Mouse (Mus musculus): ENCODE measurements at regions not wholly inside any gene's neighbourhood (a gene's known extent, or its start where the extent isn't known, plus 50 kb on each side); places are given as distances from the start of the nearest gene placed in this dataset.

DNA sequence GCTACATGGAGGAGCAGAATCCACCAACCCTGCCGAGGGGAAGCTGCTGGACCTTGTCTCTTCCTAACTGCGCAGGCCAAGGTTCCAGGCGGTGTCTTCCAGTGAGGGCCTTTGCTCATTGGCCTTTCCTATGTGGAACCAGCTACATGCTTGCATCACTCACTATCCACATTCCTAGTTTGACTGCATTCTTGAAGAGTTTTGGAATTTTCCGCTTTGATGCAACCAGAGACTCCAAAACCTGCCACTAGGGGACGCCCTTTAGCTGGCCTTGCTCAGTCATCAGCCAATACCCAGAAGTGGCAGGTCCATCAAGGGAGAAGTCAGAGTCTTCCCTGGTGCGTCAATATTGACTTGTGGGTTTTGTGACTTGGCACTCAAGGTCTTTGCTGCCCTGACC lies 112.8 kb upstream of the Zfp706 start:
- H3K27ac ChIP-seq (ENCODE audit: low read depth, low read length) = no peak overlapping the region
- H3K9me3 ChIP-seq (ENCODE audit: low read length) = no peaks in the 10 kb centered on the region
- H3K9ac ChIP-seq (replicated peaks; ENCODE audit: low read length, poor library complexity, severe bottlenecking) = no peak overlapping the region
- WGBS = 27% methylated on average over 6 of the region's 6 CpGs
- H3K4me2 ChIP-seq (ENCODE audit: low read depth, low read length, poor library complexity, severe bottlenecking) = no peak overlapping the region
- peak; percentile 90 for TF ChIP-seq CTCF (IDR thresholded peaks at IDR 0.05)
- H3K36me3 ChIP-seq (ENCODE audit: insufficient read depth, low read length) = no peaks in the 10 kb centered on the region
- H3K4me1 ChIP-seq (ENCODE audit: insufficient read depth, low read length) = no peaks in the 10 kb centered on the region
- no peaks in the 10 kb centered on the region for H3K27me3 ChIP-seq (ENCODE audit: insufficient read depth, low read length)
- DNase-seq (ENCODE audit: low spot score) = peak; percentile 61
- no peak for ATAC-seq (ENCODE audit: low FRiP score)
- no peak overlapping the region for H3K4me3 ChIP-seq (ENCODE audit: low read depth, low read length)

DNA sequence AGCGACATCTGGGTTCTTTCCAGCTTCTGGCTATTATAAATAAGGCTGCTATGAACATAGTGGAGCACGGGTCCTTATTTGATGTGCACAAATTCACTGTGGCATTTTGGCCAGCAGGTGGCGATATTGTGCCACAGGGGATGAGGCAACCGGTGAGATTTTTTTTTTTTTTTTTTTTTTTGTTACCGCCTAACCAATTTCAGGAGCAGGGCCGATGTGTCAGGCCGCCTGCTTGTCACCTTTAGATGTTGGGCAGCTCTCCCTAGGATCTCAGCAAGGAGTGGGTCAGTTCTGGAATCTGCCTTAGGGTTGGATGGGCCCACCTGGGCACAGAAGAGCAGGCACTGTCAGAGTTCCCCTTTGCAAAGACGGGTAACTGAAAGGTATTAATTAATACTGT lies 106.5 kb upstream of the Zfp706 start:
- DNase-seq (ENCODE audit: low spot score) (peak; percentile 79), ATAC-seq (ENCODE audit: low FRiP score) (0 out of 2 replicates have a peak, but pooled peaks have one; percentile 31)
- no peaks in the 10 kb centered on the region for H3K36me3 ChIP-seq (ENCODE audit: insufficient read depth, low read length)
- no peak overlapping the region for H3K4me3 ChIP-seq (ENCODE audit: low read depth, low read length)
- H3K4me2 ChIP-seq (ENCODE audit: low read depth, low read length, poor library complexity, severe bottlenecking) = no peak overlapping the region
- no peaks in the 10 kb centered on the region for H3K4me1 ChIP-seq (ENCODE audit: insufficient read depth, low read length)
- H3K9ac ChIP-seq (replicated peaks; ENCODE audit: low read length, poor library complexity, severe bottlenecking) = no peak overlapping the region
- no peaks in the 10 kb centered on the region for H3K9me3 ChIP-seq (ENCODE audit: low read length)
- WGBS = 9% methylated on average over 8 of the region's 8 CpGs
- no peak overlapping the region for H3K27ac ChIP-seq (ENCODE audit: low read depth, low read length)
- H3K27me3 ChIP-seq (ENCODE audit: insufficient read depth, low read length) = no peaks in the 10 kb centered on the region
- TF ChIP-seq CTCF (IDR thresholded peaks at IDR 0.05) = peak; percentile 89

DNA sequence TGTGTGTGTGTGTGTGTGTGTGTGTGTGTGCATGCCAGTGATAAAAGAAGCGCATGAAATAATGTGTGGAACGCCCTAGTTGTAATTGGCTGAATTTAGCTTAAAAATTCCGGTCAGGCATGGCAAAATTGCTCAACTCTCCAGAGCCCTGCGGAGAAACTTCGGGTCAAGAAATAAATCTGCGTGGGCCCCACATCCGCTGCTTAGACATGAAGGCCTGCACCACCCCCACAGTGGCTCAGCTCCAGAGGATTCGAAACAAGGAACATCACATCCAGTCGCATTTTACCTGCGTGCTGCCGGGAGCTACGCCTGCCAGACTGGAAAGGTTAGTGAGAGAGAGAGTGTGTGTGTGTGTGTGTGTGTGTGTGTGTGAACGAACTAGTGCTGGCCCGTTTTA lies 102.9 kb upstream of the Zfp706 start:
- Histone ChIP-seq H3K36me3 (ENCODE audit: insufficient read depth, low read length) (no peaks in the 10 kb centered on the region), H3K27me3 (ENCODE audit: insufficient read depth, low read length) (no peaks in the 10 kb centered on the region), H3K9me3 (ENCODE audit: low read length) (no peaks in the 10 kb centered on the region), H3K4me3 (ENCODE audit: low read depth, low read length) (no peak overlapping the region), H3K27ac (ENCODE audit: low read depth, low read length) (no peak overlapping the region), H3K9ac (replicated peaks; ENCODE audit: low read length, poor library complexity, severe bottlenecking) (no peak overlapping the region), H3K4me2 (ENCODE audit: low read depth, low read length, poor library complexity, severe bottlenecking) (no peak overlapping the region), H3K4me1 (ENCODE audit: insufficient read depth, low read length) (no peaks in the 10 kb centered on the region)
- TF ChIP-seq CTCF (IDR thresholded peaks at IDR 0.05) = no peak
- no peak for ATAC-seq (ENCODE audit: low FRiP score)
- DNase-seq (ENCODE audit: low spot score) = no peak
- WGBS = 95% methylated on average over 14 of the region's 14 CpGs

DNA sequence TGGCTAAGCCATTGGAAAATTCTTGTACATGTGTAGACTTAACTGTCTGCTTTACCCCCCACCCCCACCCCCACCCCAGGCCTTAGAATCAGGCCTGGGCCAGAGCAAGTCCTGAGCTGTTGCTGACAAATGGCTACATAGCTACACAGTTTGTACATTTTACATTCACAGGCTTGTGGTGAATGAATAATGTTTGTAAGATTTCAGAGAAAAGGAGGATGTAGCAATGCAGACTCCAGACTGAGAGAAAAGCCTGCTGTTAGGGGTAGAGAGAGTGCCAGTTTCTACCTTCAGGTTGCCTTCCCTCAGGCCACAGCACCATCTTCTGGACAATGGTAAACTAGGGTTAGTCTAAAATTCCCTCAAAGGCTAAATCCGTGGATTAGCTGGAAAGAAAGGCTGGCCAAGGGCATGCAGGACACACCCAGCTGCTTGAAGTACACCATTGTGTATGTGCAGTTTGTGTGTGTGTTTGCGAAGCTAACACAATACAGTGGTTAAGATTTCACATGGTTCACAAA lies 94.5 kb upstream of the Zfp706 start:
- Histone ChIP-seq H3K9ac (replicated peaks; ENCODE audit: low read length, poor library complexity, severe bottlenecking) (no peak overlapping the region), H3K4me1 (ENCODE audit: insufficient read depth, low read length) (no peaks in the 10 kb centered on the region), H3K27me3 (ENCODE audit: insufficient read depth, low read length) (no peaks in the 10 kb centered on the region), H3K9me3 (ENCODE audit: low read length) (no peaks in the 10 kb centered on the region), H3K4me3 (ENCODE audit: low read depth, low read length) (no peak overlapping the region), H3K4me2 (ENCODE audit: low read depth, low read length, poor library complexity, severe bottlenecking) (no peak overlapping the region), H3K36me3 (ENCODE audit: insufficient read depth, low read length) (no peaks in the 10 kb centered on the region), H3K27ac (ENCODE audit: low read depth, low read length) (no peak overlapping the region)
- WGBS = 43% methylated on average over 2 of the region's 2 CpGs
- no peak for ATAC-seq (ENCODE audit: low FRiP score)
- peak; percentile 44 for DNase-seq (ENCODE audit: low spot score)
- TF ChIP-seq CTCF (IDR thresholded peaks at IDR 0.05) = peak; percentile 67

DNA sequence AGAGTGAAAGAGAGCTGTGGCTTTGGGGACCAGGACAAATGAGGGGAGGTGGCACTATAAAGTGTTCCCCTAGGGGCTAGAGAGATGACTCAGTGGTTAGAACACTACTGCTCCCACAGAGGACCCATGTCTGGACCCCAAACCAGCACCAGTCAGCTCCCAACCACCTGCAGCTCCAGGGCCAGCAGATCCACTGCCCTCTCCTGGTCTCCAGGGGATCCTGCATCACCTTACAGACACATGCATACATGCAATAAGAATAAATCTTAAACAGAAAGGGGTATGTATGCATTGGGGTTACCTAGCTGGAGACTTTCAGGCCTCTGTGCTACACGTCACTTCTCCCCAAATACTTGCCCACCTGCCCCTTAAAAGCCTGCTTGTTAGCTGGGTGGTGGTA lies 93.8 kb upstream of the Zfp706 start:
- no peaks in the 10 kb centered on the region for H3K27me3 ChIP-seq (ENCODE audit: insufficient read depth, low read length)
- H3K9me3 ChIP-seq (ENCODE audit: low read length) = no peaks in the 10 kb centered on the region
- WGBS = 92% methylated on average over 1 of the region's 1 CpGs
- ATAC-seq (ENCODE audit: low FRiP score) = no peak
- no peak overlapping the region for H3K9ac ChIP-seq (replicated peaks; ENCODE audit: low read length, poor library complexity, severe bottlenecking)
- H3K4me2 ChIP-seq (ENCODE audit: low read depth, low read length, poor library complexity, severe bottlenecking) = no peak overlapping the region
- no peaks in the 10 kb centered on the region for H3K4me1 ChIP-seq (ENCODE audit: insufficient read depth, low read length)
- TF ChIP-seq CTCF (IDR thresholded peaks at IDR 0.05) = peak; percentile 61
- no peak for DNase-seq (ENCODE audit: low spot score)
- H3K36me3 ChIP-seq (ENCODE audit: insufficient read depth, low read length) = no peaks in the 10 kb centered on the region
- no peak overlapping the region for H3K27ac ChIP-seq (ENCODE audit: low read depth, low read length)
- H3K4me3 ChIP-seq (ENCODE audit: low read depth, low read length) = no peak overlapping the region

DNA sequence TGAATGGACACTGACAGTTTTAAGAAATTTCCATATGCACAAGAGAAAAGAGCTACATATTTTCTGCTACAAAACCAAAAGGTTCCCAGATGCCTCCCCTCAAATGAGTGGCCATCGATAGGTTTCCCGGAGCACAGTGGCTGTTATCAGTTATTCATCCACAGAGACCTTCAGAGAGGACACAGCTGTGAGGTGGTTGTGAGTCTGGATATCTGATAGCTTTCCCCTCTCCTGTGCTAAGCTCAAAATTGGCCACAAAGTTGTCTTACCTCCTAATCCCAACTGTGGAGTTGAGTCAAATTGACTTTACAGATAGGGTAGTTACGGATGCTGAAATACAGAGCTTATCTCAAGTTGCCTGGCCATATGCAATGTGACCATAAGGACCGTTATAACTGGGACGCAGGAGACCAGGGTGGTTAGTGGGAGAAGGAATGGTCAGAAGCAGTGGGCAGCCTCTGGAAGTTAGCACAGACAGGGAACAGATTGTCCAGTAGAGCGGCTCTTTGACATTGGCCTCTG lies 93.3 kb upstream of the Zfp706 start:
- DNase-seq (ENCODE audit: low spot score) = no peak
- Histone ChIP-seq H3K4me2 (ENCODE audit: low read depth, low read length, poor library complexity, severe bottlenecking) (0 out of 2 replicates have a peak overlapping the region, but pooled peaks have one; percentile 42), H3K4me3 (ENCODE audit: low read depth, low read length) (no peak overlapping the region), H3K4me1 (ENCODE audit: insufficient read depth, low read length) (no peaks in the 10 kb centered on the region), H3K9ac (replicated peaks; ENCODE audit: low read length, poor library complexity, severe bottlenecking) (no peak overlapping the region), H3K27ac (ENCODE audit: low read depth, low read length) (no peak overlapping the region), H3K9me3 (ENCODE audit: low read length) (no peaks in the 10 kb centered on the region), H3K27me3 (ENCODE audit: insufficient read depth, low read length) (no peaks in the 10 kb centered on the region), H3K36me3 (ENCODE audit: insufficient read depth, low read length) (no peaks in the 10 kb centered on the region)
- no peak; the same call in 1 of the 2 replicates for ATAC-seq (ENCODE audit: low FRiP score)
- no peak for TF ChIP-seq CTCF (IDR thresholded peaks at IDR 0.05)
- WGBS = 96% methylated on average over 6 of the region's 6 CpGs

Measured in midbrain, postnatal 0 days (tissue).